Mouse (Mus musculus): ENCODE data around the gene Dusp9. TPM values are rescaled to one million over a fixed set of nuclear protein-coding genes. Genes with fewer than 3 reads are reported as not detected.

The Dusp9 gene
- polyA plus RNA-seq, 1 experiment from 2014 or later = 4.2 TPM

GRCm38 (mm10) chrX:73658391-73658790 lies 19.2 kb downstream of the Dusp9 start:
- Histone ChIP-seq H3K36me3 (ENCODE audit: control insufficient read depth, insufficient read depth, low read length) (no peaks in the 10 kb centered on the region), H3K27me3 (ENCODE audit: control insufficient read depth, insufficient read depth, low read length) (no peaks in the 10 kb centered on the region), H3K4me2 (ENCODE audit: low read depth) (no peak overlapping the region), H3K4me1 (ENCODE audit: control insufficient read depth, insufficient read depth, low read length) (no peaks in the 10 kb centered on the region), H3K27ac (ENCODE audit: low read depth, low read length) (no peak overlapping the region), H3K4me3 (ENCODE audit: low read depth, low read length) (no peak overlapping the region), H3K9me3 (ENCODE audit: control insufficient read depth, low read length) (no peaks in the 10 kb centered on the region), H3K9ac (ENCODE audit: low read length) (no peak overlapping the region)
- WGBS = 49% methylated on average over 7 of the region's 7 CpGs
- no peak for ATAC-seq (ENCODE audit: insufficient read depth, low FRiP score, low TSS enrichment)
- DNase-seq (ENCODE audit: low spot score) = no peak

- Histone ChIP-seq H3K36me3 (ENCODE audit: control insufficient read depth, insufficient read depth, low read length) (no peaks in the 10 kb centered on the region), H3K9me3 (ENCODE audit: control insufficient read depth, low read length) (no peaks in the 10 kb centered on the region), H3K4me2 (ENCODE audit: low read depth) (peak overlapping the region; percentile 68), H3K4me1 (ENCODE audit: control insufficient read depth, insufficient read depth, low read length) (no peaks in the 10 kb centered on the region), H3K27me3 (ENCODE audit: control insufficient read depth, insufficient read depth, low read length) (no peaks in the 10 kb centered on the region), H3K4me3 (ENCODE audit: low read depth, low read length) (no peak overlapping the region; the same call in 1 of the 2 replicates), H3K9ac (ENCODE audit: low read length) (no peak overlapping the region), H3K27ac (ENCODE audit: low read depth, low read length) (no peak overlapping the region)
- ATAC-seq (ENCODE audit: insufficient read depth, low FRiP score, low TSS enrichment) (no peak), DNase-seq (ENCODE audit: low spot score) (no peak)
- WGBS = 63% methylated on average over 12 of the region's 13 CpGs
Measured at GRCm38 (mm10) chrX:73658936-73659574, 19.8 kb downstream of the Dusp9 start.

- DNase-seq (ENCODE audit: low spot score) = peak; percentile 54
- WGBS = 25% methylated on average over 38 of the region's 57 CpGs
- Histone ChIP-seq H3K27ac (ENCODE audit: low read depth, low read length) (no peak within 1 kb of the TSS), H3K9ac (ENCODE audit: low read length) (peak within 1 kb of the TSS; percentile 52), H3K4me1 (ENCODE audit: control insufficient read depth, insufficient read depth, low read length) (no peaks in the 10 kb centered on the region), H3K27me3 (ENCODE audit: control insufficient read depth, insufficient read depth, low read length) (no peaks in the 10 kb centered on the region), H3K4me3 (ENCODE audit: low read depth, low read length) (peak within 1 kb of the TSS; percentile 36), H3K4me2 (ENCODE audit: low read depth) (peak within 1 kb of the TSS; percentile 68), H3K36me3 (ENCODE audit: control insufficient read depth, insufficient read depth, low read length) (no peaks in the 10 kb centered on the region), H3K9me3 (ENCODE audit: control insufficient read depth, low read length) (no peaks in the 10 kb centered on the region)
- ATAC-seq (ENCODE audit: insufficient read depth, low FRiP score, low TSS enrichment) = peak; percentile 58; the same call in 1 of the 2 replicates
Measured at GRCm38 (mm10) chrX:73659575-73660283, 20.5 kb downstream of the Dusp9 start, which contains the start of gene Pnck. Gene Pnck (minus strand): TSS chrX:73660117.

- H3K4me1 ChIP-seq (ENCODE audit: control insufficient read depth, insufficient read depth, low read length) = no peaks in the 10 kb centered on the region
- no peaks in the 10 kb centered on the region for H3K36me3 ChIP-seq (ENCODE audit: control insufficient read depth, insufficient read depth, low read length)
- H3K27me3 ChIP-seq (ENCODE audit: control insufficient read depth, insufficient read depth, low read length) = no peaks in the 10 kb centered on the region
- H3K9me3 ChIP-seq (ENCODE audit: control insufficient read depth, low read length) = no peaks in the 10 kb centered on the region
- peak overlapping the region; percentile 52 for H3K9ac ChIP-seq (ENCODE audit: low read length)
- DNase-seq (ENCODE audit: low spot score) (no peak), ATAC-seq (ENCODE audit: insufficient read depth, low FRiP score, low TSS enrichment) (no peak)
- H3K27ac ChIP-seq (ENCODE audit: low read depth, low read length) = no peak overlapping the region
- H3K4me3 ChIP-seq (ENCODE audit: low read depth, low read length) = peak overlapping the region; percentile 36
- peak overlapping the region; percentile 68 for H3K4me2 ChIP-seq (ENCODE audit: low read depth)
- 82% methylated on average over 3 of the region's 3 CpGs for WGBS
Measured at GRCm38 (mm10) chrX:73660284-73660665, 21.1 kb downstream of the Dusp9 start.

- H3K27ac ChIP-seq (ENCODE audit: low read depth, low read length) = no peak overlapping the region
- H3K9me3 ChIP-seq (ENCODE audit: control insufficient read depth, low read length) = no peaks in the 10 kb centered on the region
- no peak for ATAC-seq (ENCODE audit: insufficient read depth, low FRiP score, low TSS enrichment)
- no peak for DNase-seq (ENCODE audit: low spot score)
- H3K36me3 ChIP-seq (ENCODE audit: control insufficient read depth, insufficient read depth, low read length) = no peaks in the 10 kb centered on the region
- H3K9ac ChIP-seq (ENCODE audit: low read length) = no peak overlapping the region
- H3K4me3 ChIP-seq (ENCODE audit: low read depth, low read length) = no peak overlapping the region
- H3K4me1 ChIP-seq (ENCODE audit: control insufficient read depth, insufficient read depth, low read length) = no peaks in the 10 kb centered on the region
- H3K4me2 ChIP-seq (ENCODE audit: low read depth) = no peak overlapping the region
- H3K27me3 ChIP-seq (ENCODE audit: control insufficient read depth, insufficient read depth, low read length) = no peaks in the 10 kb centered on the region
Measured at GRCm38 (mm10) chrX:73663143-73663542, 23.9 kb downstream of the Dusp9 start.

- H3K27ac ChIP-seq (ENCODE audit: low read depth, low read length) = no peak overlapping the region
- H3K9ac ChIP-seq (ENCODE audit: low read length) = no peak overlapping the region
- no peaks in the 10 kb centered on the region for H3K9me3 ChIP-seq (ENCODE audit: control insufficient read depth, low read length)
- ATAC-seq (ENCODE audit: insufficient read depth, low FRiP score, low TSS enrichment) = peak; percentile 39; the same call in 1 of the 2 replicates
- no peaks in the 10 kb centered on the region for H3K4me1 ChIP-seq (ENCODE audit: control insufficient read depth, insufficient read depth, low read length)
- 64% methylated on average over 4 of the region's 4 CpGs for WGBS
- H3K36me3 ChIP-seq (ENCODE audit: control insufficient read depth, insufficient read depth, low read length) = no peaks in the 10 kb centered on the region; the same call in 1 of the 2 replicates
- peak; percentile 64 for DNase-seq (ENCODE audit: low spot score)
- no peak overlapping the region for H3K4me2 ChIP-seq (ENCODE audit: low read depth)
- no peak overlapping the region for H3K4me3 ChIP-seq (ENCODE audit: low read depth, low read length)
- H3K27me3 ChIP-seq (ENCODE audit: control insufficient read depth, insufficient read depth, low read length) = no peaks in the 10 kb centered on the region
Measured at GRCm38 (mm10) chrX:73672031-73672431, 32.8 kb downstream of the Dusp9 start.

- H3K9ac ChIP-seq (ENCODE audit: low read length) = peak within 1 kb of the TSS; percentile 80
- DNase-seq (ENCODE audit: low spot score) = peak; percentile 70
- no peaks in the 10 kb centered on the region for H3K27me3 ChIP-seq (ENCODE audit: control insufficient read depth, insufficient read depth, low read length)
- H3K27ac ChIP-seq (ENCODE audit: low read depth, low read length) = 0 out of 2 replicates have a peak within 1 kb of the TSS, but pooled peaks have one; percentile 34
- H3K4me3 ChIP-seq (ENCODE audit: low read depth, low read length) = peak within 1 kb of the TSS; percentile 57
- no peaks in the 10 kb centered on the region for H3K4me1 ChIP-seq (ENCODE audit: control insufficient read depth, insufficient read depth, low read length)
- peak; percentile 70 for ATAC-seq (ENCODE audit: insufficient read depth, low FRiP score, low TSS enrichment)
- no peaks in the 10 kb centered on the region for H3K9me3 ChIP-seq (ENCODE audit: control insufficient read depth, low read length)
- WGBS = 9% methylated on average over 42 of the region's 72 CpGs
- H3K36me3 ChIP-seq (ENCODE audit: control insufficient read depth, insufficient read depth, low read length) = no peaks in the 10 kb centered on the region; the same call in 1 of the 2 replicates
- H3K4me2 ChIP-seq (ENCODE audit: low read depth) = peak within 1 kb of the TSS; percentile 63
Measured at GRCm38 (mm10) chrX:73672879-73673618, 33.8 kb downstream of the Dusp9 start, which contains the start of gene Slc6a8. Gene Slc6a8 (plus strand): TSS chrX:73673150.

- Histone ChIP-seq H3K4me1 (ENCODE audit: control insufficient read depth, insufficient read depth, low read length) (no peaks in the 10 kb centered on the region), H3K9me3 (ENCODE audit: control insufficient read depth, low read length) (no peaks in the 10 kb centered on the region), H3K4me3 (ENCODE audit: low read depth, low read length) (peak overlapping the region; percentile 57), H3K27ac (ENCODE audit: low read depth, low read length) (no peak overlapping the region), H3K9ac (ENCODE audit: low read length) (peak overlapping the region; percentile 80), H3K36me3 (ENCODE audit: control insufficient read depth, insufficient read depth, low read length) (no peaks in the 10 kb centered on the region; the same call in 1 of the 2 replicates), H3K4me2 (ENCODE audit: low read depth) (peak overlapping the region; percentile 63), H3K27me3 (ENCODE audit: control insufficient read depth, insufficient read depth, low read length) (no peaks in the 10 kb centered on the region)
- DNase-seq (ENCODE audit: low spot score) (no peak), ATAC-seq (ENCODE audit: insufficient read depth, low FRiP score, low TSS enrichment) (peak; percentile 20; the same call in 1 of the 2 replicates)
- WGBS = 15% methylated on average over 14 of the region's 42 CpGs
Measured at GRCm38 (mm10) chrX:73673619-73673967, 34.4 kb downstream of the Dusp9 start.

Measured in neural tube, embryonic 11.5 days (tissue).